Mouse (Mus musculus) embryonic facial prominence, embryonic 11.5 days (tissue): ENCODE measurements around the gene Foxl1. TPM values are rescaled to one million over a fixed set of nuclear protein-coding genes. Genes with fewer than 3 reads are reported as not detected.

Experiments used
- ATAC-seq: fragments of 200-750 bp; cut with Nextera tagmentation; replicated peaks from 2 replicates; pipeline ENCODE4 v1.8.0; 2017; ENCODE audit warnings: low read depth; ENCODE audit not compliant: insufficient number of reproducible peaks, low FRiP score, low TSS enrichment
- DNase-seq: peaks from one replicate; pipeline ENCODE4 v3.0.0-alpha.2; 2015; ENCODE audit warnings: low spot score
- H3K27ac ChIP-seq: fragments of 300-500 bp; sonication (generic); replicated peaks from 2 replicates; pipeline ENCODE4 v1.5.1; 2014; ENCODE audit warnings: mild to moderate bottlenecking, low read depth, low read length, control low read depth
- H3K27me3 ChIP-seq: fragments of 300-500 bp; sonication (generic); 2 replicates; pipeline ENCODE4 v1.6.1; 2014; ENCODE audit warnings: mild to moderate bottlenecking, low read length, moderate library complexity, mixed read lengths; ENCODE audit not compliant: control insufficient read depth, insufficient read depth
- H3K36me3 ChIP-seq: fragments of 300-500 bp; sonication (generic); replicated peaks from 2 replicates; pipeline ENCODE4 v1.6.1; 2014; ENCODE audit warnings: low read depth, mild to moderate bottlenecking, low read length, moderate library complexity, mixed read lengths; ENCODE audit not compliant: control insufficient read depth, insufficient read depth
- H3K4me1 ChIP-seq: fragments of 300-500 bp; sonication (generic); 2 replicates; pipeline ENCODE4 v1.6.1; 2014; ENCODE audit warnings: low read length, mixed read lengths; ENCODE audit not compliant: control insufficient read depth, insufficient read depth
- H3K4me2 ChIP-seq: fragments of 300-500 bp; sonication (generic); 2 replicates; pipeline ENCODE4 v1.6.1; 2014; ENCODE audit warnings: low read depth, mild to moderate bottlenecking, control low read depth, low read length, moderate library complexity
- H3K4me3 ChIP-seq: fragments of 300-500 bp; sonication (generic); 2 replicates; pipeline ENCODE4 v1.5.1; 2014; ENCODE audit warnings: low read depth, low read length, control low read depth
- H3K9ac ChIP-seq: fragments of 300-500 bp; sonication (generic); replicated peaks from 2 replicates; pipeline ENCODE4 v1.6.1; 2014; ENCODE audit warnings: mild to moderate bottlenecking, control low read depth, low read length
- H3K9me3 ChIP-seq: fragments of 300-500 bp; sonication (generic); replicated peaks from 2 replicates; pipeline ENCODE4 v1.6.1; 2016; ENCODE audit warnings: mild to moderate bottlenecking, low read length, inconsistent platforms, mixed read lengths; ENCODE audit not compliant: control insufficient read depth
- WGBS: fragments of 180-500 bp; shearing (Covaris S2); extraction: QIAGEN DNeasy Blood & Tissue Kit; methylation state at CpG from one replicate; pipeline ENCODE4 v1.1.7; 2014; 5-methylcytosine and 5-hydroxymethylcytosine counted together
- microRNA-seq: library from miRNA; unstranded; fragments of <30 nt; microRNA quantifications from one replicate; pipeline ENCODE4, GENCODE M21; 2016; ENCODE audit warnings: borderline number of aligned reads
- polyA plus RNA-seq: library from polyadenylated mRNA; unstranded; fragments of >200 nt; fragmentation: Nextera tagmentation; extraction: Ambion mirVana; gene quantifications from 2 replicates; pipeline ENCODE4 v1.2.1, GENCODE M21; 2014

Gene Foxl1
- polyA plus RNA-seq, 1 experiment from 2014 or later: 4.4 TPM

GRCm38 (mm10) chr8:121176291-121176690 lies 48.6 kb downstream of the Foxl1 start:
- ATAC-seq (no peak), DNase-seq (peak; percentile 70)
- H3K36me3 ChIP-seq: no peaks in the 10 kb centered on the region
- H3K9ac ChIP-seq: no peak overlapping the region
- no peak overlapping the region for H3K4me3 ChIP-seq
- no peaks in the 10 kb centered on the region for H3K27me3 ChIP-seq
- H3K9me3 ChIP-seq: no peaks in the 10 kb centered on the region
- H3K4me1 ChIP-seq: no peaks in the 10 kb centered on the region; the same call in 1 of the 2 replicates
- no peak overlapping the region for H3K27ac ChIP-seq
- no peak overlapping the region for H3K4me2 ChIP-seq
- WGBS: 12% methylated on average over 3 of the region's 3 CpGs

Small RNAs within 50 kb of the gene (microRNA-seq; reads per million reads assigned to microRNA genes)
- not detected for gene Gm27530

Other genes starting within 250 kb of the Foxl1 start
- 19.6 and 24.5 TPM in 2 replicates for gene Foxf1, start 43.6 kb upstream of the Foxl1 start, polyA plus RNA-seq
- gene Mthfsd, start 19.5 kb upstream of the Foxl1 start, polyA plus RNA-seq: 50.0 and 52.5 TPM in 2 replicates
- 15.1 and 15.7 TPM in 2 replicates for gene Foxc2, start 11.8 kb upstream of the Foxl1 start, polyA plus RNA-seq